Mouse (Mus musculus) hindbrain, postnatal 0 days (tissue): Measurements from ENCODE around the gene Atf2. TPM values are rescaled to one million over a fixed set of nuclear protein-coding genes. Genes with fewer than 3 reads are reported as not detected.

Experiments
- ATAC-seq: fragments of 200-750 bp; cut with Nextera tagmentation; 2 replicates; pipeline ENCODE4 v1.8.0; 2017; ENCODE audit warnings: mild to moderate bottlenecking, moderate TSS enrichment, moderate library complexity
- DNase-seq: peaks from one replicate; pipeline ENCODE4 v3.0.0-alpha.2; 2015; ENCODE audit warnings: low spot score
- H3K27ac ChIP-seq: fragments of 300-500 bp; sonication (generic); 2 replicates; pipeline ENCODE4 v1.5.1; 2014; ENCODE audit warnings: mild to moderate bottlenecking
- H3K27me3 ChIP-seq: fragments of 300-500 bp; sonication (generic); 2 replicates; pipeline ENCODE4 v1.6.1; 2014; ENCODE audit warnings: low read length, mixed read lengths; ENCODE audit not compliant: insufficient read depth
- H3K36me3 ChIP-seq: fragments of 300-500 bp; sonication (generic); 2 replicates; pipeline ENCODE4 v1.6.1; 2014; ENCODE audit warnings: low read length, mixed read lengths; ENCODE audit not compliant: insufficient read depth
- H3K4me1 ChIP-seq: fragments of 300-500 bp; sonication (generic); 2 replicates; pipeline ENCODE4 v1.6.1; 2014; ENCODE audit warnings: antibody characterized with exemption, low read length, mixed read lengths; ENCODE audit not compliant: insufficient read depth
- H3K4me2 ChIP-seq: fragments of 300-500 bp; sonication (generic); 2 replicates; pipeline ENCODE4 v1.6.1; 2014; ENCODE audit warnings: low read depth, mild to moderate bottlenecking, low read length, moderate library complexity, mixed read lengths
- H3K4me3 ChIP-seq: fragments of 300-500 bp; sonication (generic); 2 replicates; pipeline ENCODE4 v1.5.1; 2014; ENCODE audit warnings: low read length
- H3K9ac ChIP-seq: fragments of 300-500 bp; sonication (generic); replicated peaks from 2 replicates; pipeline ENCODE4 v1.6.1; 2014; ENCODE audit warnings: mild to moderate bottlenecking, low read length, moderate library complexity, mixed read lengths
- H3K9me3 ChIP-seq: fragments of 300-500 bp; sonication (generic); 2 replicates; pipeline ENCODE4 v1.6.1; 2016; ENCODE audit warnings: low read length, mixed read lengths
- CTCF ChIP-seq: IDR thresholded peaks from 2 replicates; pipeline ENCODE4 v1.5.1; 2016; ENCODE audit warnings: antibody characterized with exemption, control low read depth, low read depth
- WGBS: fragments of 180-500 bp; shearing (Covaris S2); extraction: QIAGEN DNeasy Blood & Tissue Kit; methylation state at CpG from one replicate; pipeline ENCODE4 v1.1.7; 2014; 5-methylcytosine and 5-hydroxymethylcytosine counted together
- polyA plus RNA-seq: library from polyadenylated mRNA; unstranded; fragments of >200 nt; fragmentation: Nextera tagmentation; extraction: Ambion mirVana; gene quantifications from 2 replicates; pipeline ENCODE4 v1.2.1, GENCODE M21; 2015
- total RNA-seq: library from RNA; depleted of rRNA; stranded (reverse); fragments of >200 nt; gene quantifications from 2 replicates; pipeline ENCODE4 v1.2.3, GENCODE M21; 2014

The Atf2 gene
- total and polyA plus RNA-seq, 2 experiments from 2014 or later, result 67.2 to 87.7 TPM

DNA sequence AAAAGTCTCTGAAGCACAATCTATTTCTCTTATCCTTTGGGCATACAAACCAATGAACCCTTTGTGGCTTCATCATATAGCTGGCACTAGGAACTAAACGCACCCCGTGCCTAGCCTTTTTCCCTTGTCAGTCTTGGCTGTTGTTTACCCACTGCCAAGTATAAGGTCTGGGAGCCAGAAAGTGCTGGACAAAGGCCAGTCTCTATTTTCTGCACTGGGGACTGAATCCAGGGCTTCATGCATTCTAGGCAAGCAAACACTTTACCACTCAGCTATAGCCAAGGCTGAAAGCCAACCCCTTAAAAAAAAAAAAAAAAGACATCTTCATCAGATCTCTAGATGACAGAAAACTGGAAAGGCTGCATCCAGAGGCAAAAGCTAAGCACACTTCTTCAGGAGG is 102.1 kb downstream of the Atf2 start:
- 46% methylated on average over 2 of the region's 2 CpGs for WGBS
- no peak for TF ChIP-seq CTCF
- Histone ChIP-seq H3K4me2 (no peak overlapping the region), H3K36me3 (no peaks in the 10 kb centered on the region), H3K4me3 (no peak overlapping the region), H3K27me3 (no peaks in the 10 kb centered on the region), H3K9me3 (no peaks in the 10 kb centered on the region), H3K4me1 (no peaks in the 10 kb centered on the region; the same call in 1 of the 2 replicates), H3K9ac (no peak overlapping the region), H3K27ac (no peak overlapping the region)
- ATAC-seq (peak; percentile 87), DNase-seq (peak; percentile 84)

DNA sequence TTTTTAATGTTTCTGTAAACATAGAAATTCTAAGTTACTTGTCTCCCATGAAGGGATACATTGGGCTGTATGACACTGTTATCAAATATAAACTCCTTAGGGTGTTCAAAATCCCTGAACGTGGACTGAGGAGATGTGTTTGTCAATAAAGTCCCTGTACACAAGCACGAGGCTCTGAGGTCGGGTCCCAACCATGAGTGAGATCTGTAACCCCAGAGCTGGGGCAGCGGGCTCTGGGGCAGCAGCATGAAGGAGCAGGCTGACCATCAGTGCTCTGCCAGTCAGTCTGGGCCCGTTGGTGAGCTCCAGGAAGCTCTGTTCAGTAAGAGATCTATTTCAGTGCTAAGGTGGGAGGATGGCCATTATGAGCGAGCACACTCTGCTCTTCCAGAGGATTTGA is 104.0 kb downstream of the Atf2 start:
- no peak for TF ChIP-seq CTCF
- 82% methylated on average over 6 of the region's 6 CpGs for WGBS
- Histone ChIP-seq H3K9ac (no peak overlapping the region), H3K27ac (no peak overlapping the region), H3K4me2 (no peak overlapping the region), H3K27me3 (no peaks in the 10 kb centered on the region), H3K4me1 (no peaks in the 10 kb centered on the region; the same call in 1 of the 2 replicates), H3K9me3 (no peaks in the 10 kb centered on the region), H3K36me3 (no peaks in the 10 kb centered on the region), H3K4me3 (no peak overlapping the region)
- no peak for DNase-seq
- ATAC-seq, result no peak

DNA sequence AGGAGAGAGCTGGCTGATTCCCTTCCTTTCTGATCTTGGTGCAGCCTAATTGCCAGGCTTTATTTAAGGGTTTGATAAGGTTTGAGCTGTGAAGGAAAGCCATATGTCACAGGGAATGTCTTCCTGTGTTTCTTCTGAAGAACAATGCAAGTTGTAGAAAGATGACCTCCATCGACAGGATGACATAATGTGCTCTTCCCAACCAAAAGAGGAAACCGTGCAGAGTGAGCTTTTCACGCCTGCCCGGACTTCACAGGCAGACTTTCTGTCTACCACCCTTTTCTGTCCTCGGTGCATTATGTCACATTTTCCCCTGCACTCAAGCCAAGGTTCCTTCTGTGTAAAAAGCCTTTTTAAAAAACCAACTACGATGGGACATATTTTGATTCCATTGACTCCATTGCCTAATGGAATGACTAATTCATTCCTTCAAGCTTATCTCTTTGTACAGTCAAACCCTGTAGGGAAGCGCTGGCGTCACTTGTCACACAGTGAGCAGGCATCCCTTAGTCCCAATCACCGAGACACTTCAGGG is 110.0 kb downstream of the Atf2 start:
- TF ChIP-seq CTCF, result no peak
- DNase-seq (no peak), ATAC-seq (no peak)
- 35% methylated on average over 9 of the region's 9 CpGs for WGBS
- Histone ChIP-seq H3K9me3 (no peaks in the 10 kb centered on the region), H3K9ac (no peak overlapping the region), H3K27me3 (no peaks in the 10 kb centered on the region), H3K4me1 (peaks cover 9% of the 10 kb centered on the region), H3K27ac (no peak overlapping the region), H3K4me3 (no peak overlapping the region), H3K4me2 (no peak overlapping the region), H3K36me3 (no peaks in the 10 kb centered on the region)

DNA sequence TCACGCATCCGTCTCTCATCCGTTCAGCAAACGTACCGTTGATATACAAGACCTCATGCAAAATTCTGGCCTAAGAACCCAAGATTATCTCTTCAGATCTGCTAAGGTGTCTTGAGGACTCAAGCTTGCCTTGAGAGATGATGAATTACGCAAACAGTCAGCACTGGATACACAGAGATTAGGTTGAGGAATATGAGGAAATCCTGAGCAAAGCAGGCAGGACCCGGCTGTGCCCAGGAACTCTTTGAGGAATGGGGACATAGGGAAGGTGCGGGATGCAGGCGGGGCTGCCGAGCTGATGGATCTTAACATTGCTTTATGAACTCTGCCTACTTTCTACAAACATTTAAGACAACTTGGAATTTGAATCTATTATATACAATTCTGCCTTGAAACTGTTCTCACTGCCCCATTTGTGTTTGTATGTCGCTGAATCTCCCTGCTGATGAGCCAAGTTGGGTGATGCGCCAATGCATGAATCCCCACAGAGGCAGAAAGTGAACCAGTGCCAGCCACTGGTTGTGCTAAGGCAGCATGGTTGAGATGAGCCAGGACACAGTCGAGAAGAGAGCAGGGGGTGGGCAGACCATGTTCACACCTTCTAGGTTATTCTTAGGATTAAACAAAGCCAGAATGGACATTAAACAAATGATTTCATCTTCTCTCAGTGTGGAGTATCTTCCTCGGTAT is 112.0 kb downstream of the Atf2 start:
- Histone ChIP-seq H3K4me3 (no peak overlapping the region), H3K9ac (no peak overlapping the region), H3K9me3 (no peaks in the 10 kb centered on the region), H3K4me2 (peak overlapping the region; percentile 22), H3K4me1 (peaks cover 9% of the 10 kb centered on the region), H3K27me3 (no peaks in the 10 kb centered on the region), H3K36me3 (no peaks in the 10 kb centered on the region), H3K27ac (0 out of 2 replicates have a peak overlapping the region, but pooled peaks have one; percentile 9)
- no peak for TF ChIP-seq CTCF
- 51% methylated on average over 14 of the region's 14 CpGs for WGBS
- ATAC-seq (no peak), DNase-seq (peak; percentile 46)

DNA sequence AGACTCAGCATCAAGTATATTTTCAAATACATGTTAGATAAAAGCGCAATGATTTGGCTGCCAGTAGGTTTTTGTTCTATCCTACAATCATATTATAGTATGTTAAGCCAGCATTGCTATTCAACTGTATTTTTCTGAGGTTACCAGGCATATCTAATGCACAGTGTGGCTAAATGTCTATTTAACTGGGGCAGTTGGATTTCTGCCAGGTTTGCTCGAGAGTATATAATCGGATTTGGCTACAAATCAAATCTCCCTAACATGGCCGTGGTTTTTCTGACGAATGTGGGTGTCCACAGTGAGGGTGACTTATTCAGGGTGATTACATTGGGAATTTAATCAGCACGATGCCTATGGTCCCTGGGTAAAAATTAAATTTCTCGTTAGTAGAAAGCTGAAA is 112.6 kb downstream of the Atf2 start:
- H3K36me3 ChIP-seq, result no peaks in the 10 kb centered on the region
- ATAC-seq, result no peak
- H3K27ac ChIP-seq, result 0 out of 2 replicates have a peak overlapping the region, but pooled peaks have one; percentile 9
- no peak for TF ChIP-seq CTCF
- no peaks in the 10 kb centered on the region for H3K27me3 ChIP-seq
- H3K4me3 ChIP-seq, result no peak overlapping the region
- peak; percentile 88 for DNase-seq
- no peaks in the 10 kb centered on the region for H3K9me3 ChIP-seq
- H3K4me2 ChIP-seq, result peak overlapping the region; percentile 22
- peaks cover 9% of the 10 kb centered on the region for H3K4me1 ChIP-seq
- WGBS, result 23% methylated on average over 7 of the region's 7 CpGs
- H3K9ac ChIP-seq, result no peak overlapping the region

DNA sequence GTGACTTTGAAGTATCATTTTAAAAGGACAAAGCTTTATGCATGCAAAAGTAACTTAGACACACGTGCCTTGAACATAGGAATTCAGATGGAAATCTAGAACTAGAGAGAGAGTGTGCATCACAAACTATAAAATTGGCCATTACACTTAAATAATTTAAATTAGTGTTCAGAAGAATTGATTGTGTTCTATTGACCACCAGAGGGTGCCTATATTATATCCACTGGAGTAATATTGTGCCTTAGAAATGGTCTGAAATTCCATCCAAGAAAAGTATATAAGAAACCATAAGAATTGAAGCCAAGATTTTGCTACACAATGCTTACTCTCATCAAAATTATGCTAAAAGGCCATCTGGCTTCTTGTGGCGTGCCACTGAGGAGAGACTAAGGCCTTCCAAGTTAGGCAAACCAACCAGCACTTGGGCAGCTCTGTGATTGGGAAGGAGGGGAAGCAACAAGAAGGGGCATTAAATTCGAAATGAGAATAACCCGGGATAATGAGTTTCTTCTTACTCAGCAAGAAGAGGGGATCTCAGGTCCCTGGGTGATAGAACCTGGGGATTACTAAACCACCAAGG is 113.3 kb downstream of the Atf2 start:
- WGBS, result 45% methylated on average over 4 of the region's 4 CpGs
- H3K36me3 ChIP-seq, result no peaks in the 10 kb centered on the region
- peaks cover 9% of the 10 kb centered on the region for H3K4me1 ChIP-seq
- H3K27me3 ChIP-seq, result no peaks in the 10 kb centered on the region
- ATAC-seq, result no peak
- no peak overlapping the region for H3K9ac ChIP-seq
- no peaks in the 10 kb centered on the region for H3K9me3 ChIP-seq
- no peak overlapping the region for H3K27ac ChIP-seq
- H3K4me3 ChIP-seq, result no peak overlapping the region
- H3K4me2 ChIP-seq, result peak overlapping the region; percentile 22; the same call in 1 of the 2 replicates
- peak; percentile 42 for TF ChIP-seq CTCF
- DNase-seq, result peak; percentile 37

DNA sequence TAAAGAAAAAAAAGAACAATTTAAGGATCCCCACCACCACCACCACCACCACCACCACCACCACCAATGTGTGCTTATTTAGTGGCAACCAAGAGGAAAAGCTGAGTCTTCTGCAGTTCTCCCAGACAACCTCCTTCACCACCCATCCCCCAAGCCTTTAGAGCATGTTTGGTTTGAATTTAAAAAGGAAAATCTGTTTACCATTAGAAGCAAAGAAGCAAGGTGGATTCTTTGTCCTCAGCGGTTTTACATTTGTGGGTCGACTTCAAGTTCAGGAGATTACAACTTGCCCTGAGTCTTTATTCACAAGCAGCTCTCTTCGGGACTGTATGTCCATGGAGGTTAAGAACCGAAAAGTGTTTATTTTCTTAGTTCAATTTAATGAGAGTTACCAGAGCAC is 115.5 kb downstream of the Atf2 start:
- H3K27me3 ChIP-seq, result no peaks in the 10 kb centered on the region
- DNase-seq (no peak), ATAC-seq (no peak)
- peaks cover 13% of the 10 kb centered on the region for H3K4me1 ChIP-seq
- H3K9me3 ChIP-seq, result no peaks in the 10 kb centered on the region
- no peak overlapping the region for H3K27ac ChIP-seq
- H3K9ac ChIP-seq, result no peak overlapping the region
- no peaks in the 10 kb centered on the region for H3K36me3 ChIP-seq
- H3K4me3 ChIP-seq, result no peak overlapping the region
- 0 out of 2 replicates have a peak overlapping the region, but pooled peaks have one; percentile 59 for H3K4me2 ChIP-seq
- 48% methylated on average over 4 of the region's 4 CpGs for WGBS
- TF ChIP-seq CTCF, result no peak
